Mouse (Mus musculus) megakaryocyte, embryonic 14.5 days (primary cell): ENCODE measurements around the gene Slc27a5.

ENCODE experiments used
- FLI1 ChIP-seq: IDR thresholded peaks from 2 replicates; pipeline ENCODE4 v1.6.1; 2012; ENCODE audit warnings: low read length, inconsistent platforms, mixed read lengths
- GATA1 ChIP-seq: IDR thresholded peaks from 3 replicates; pipeline ENCODE4 v1.6.1; 2012; ENCODE audit warnings: mixed read lengths, low read length, inconsistent platforms, borderline replicate concordance

GRCm38 (mm10) chr7:12992222-12992621, 5.8 kb downstream of the Slc27a5 start:
- TF ChIP-seq GATA1 (no peak), FLI1 (no peak)
